Mouse (Mus musculus): Measurements from ENCODE around the gene Ifnlr1.

DNA sequence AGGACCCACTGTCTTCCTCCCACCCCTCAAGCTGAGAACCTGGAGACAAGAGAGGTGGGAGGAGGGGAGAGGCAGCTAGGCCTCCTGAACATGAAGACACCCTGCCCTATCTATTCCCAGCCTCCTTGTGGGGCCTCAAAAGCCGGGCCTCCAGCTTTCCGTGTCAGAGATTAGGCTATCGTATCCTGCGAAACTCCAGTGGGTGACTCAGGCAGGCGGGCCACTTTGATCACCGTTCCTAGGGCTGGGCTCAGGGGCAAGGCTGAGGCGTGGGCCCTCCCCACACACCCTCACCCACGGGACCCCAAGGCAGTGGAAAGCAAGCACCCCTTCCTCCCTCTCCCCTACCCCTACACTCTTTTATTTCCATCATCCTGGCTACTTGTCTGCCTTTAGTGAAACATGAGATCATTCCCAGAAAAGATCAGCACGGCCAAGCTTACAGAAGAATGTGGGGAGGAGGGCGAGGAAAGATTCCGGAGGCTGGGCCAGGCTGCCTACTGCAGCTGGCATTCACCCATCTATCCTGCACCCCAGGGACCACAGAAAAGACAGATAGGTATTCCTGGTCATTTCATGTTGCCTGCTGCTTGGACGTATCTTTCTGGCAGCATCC lies 41.0 kb upstream of the Ifnlr1 start:
- no peak for TF ChIP-seq CTCF (IDR thresholded peaks at IDR 0.05)
- TF ChIP-seq POLR2A (IDR thresholded peaks at IDR 0.05; ENCODE audit: insufficient read depth, low read depth, low read length): no peak
- no peak for TF ChIP-seq EP300 (IDR thresholded peaks at IDR 0.05; ENCODE audit: insufficient read depth, low read depth, low read length)

Data from heart, adult 2 months (tissue).